Mouse (Mus musculus) layer of hippocampus, adult 9-11 months (tissue): Measurements from ENCODE around the gene Agpat1.

ENCODE experiments used
- DNase-seq: peaks from one replicate; pipeline ENCODE4 v3.0.0; 2022

The Agpat1 gene

GRCm38 (mm10) chr17:34604061-34604508 is at the start of gene Agpat1:
TSS of gene Agpat1 (plus strand) at chr17:34604262.
- peak; percentile 99 for DNase-seq

GRCm38 (mm10) chr17:34555483-34555882 is 48.6 kb upstream of the Agpat1 start:
- peak; percentile 66 for DNase-seq

- DNase-seq = no peak
Measured at GRCm38 (mm10) chr17:34556406-34556805, 47.7 kb upstream of the Agpat1 start.

- no peak for DNase-seq
Measured at GRCm38 (mm10) chr17:34557411-34557810, 46.7 kb upstream of the Agpat1 start.

- DNase-seq = no peak
Measured at GRCm38 (mm10) chr17:34559116-34559515, 44.9 kb upstream of the Agpat1 start.

- no peak for DNase-seq
Measured at GRCm38 (mm10) chr17:34559895-34560294, 44.2 kb upstream of the Agpat1 start.

GRCm38 (mm10) chr17:34560438-34560837 is 43.6 kb upstream of the Agpat1 start:
- DNase-seq = no peak

GRCm38 (mm10) chr17:34561200-34561599 is 42.9 kb upstream of the Agpat1 start:
- no peak for DNase-seq

GRCm38 (mm10) chr17:34562595-34562994 is 41.5 kb upstream of the Agpat1 start:
- no peak for DNase-seq

- no peak for DNase-seq
Measured at GRCm38 (mm10) chr17:34563354-34563753, 40.7 kb upstream of the Agpat1 start.

GRCm38 (mm10) chr17:34564003-34564421 is 40.0 kb upstream of the Agpat1 start, which contains the start of gene Notch4:
TSS of gene Notch4 (plus strand) at chr17:34564268.
- DNase-seq = no peak

GRCm38 (mm10) chr17:34564796-34565195 is 39.3 kb upstream of the Agpat1 start:
- DNase-seq = no peak

GRCm38 (mm10) chr17:34567311-34567710 is 36.8 kb upstream of the Agpat1 start:
- DNase-seq = no peak

- DNase-seq = no peak
Measured at GRCm38 (mm10) chr17:34568421-34568820, 35.6 kb upstream of the Agpat1 start.

- DNase-seq = no peak
Measured at GRCm38 (mm10) chr17:34569919-34570318, 34.1 kb upstream of the Agpat1 start.

GRCm38 (mm10) chr17:34571875-34572274 is 32.2 kb upstream of the Agpat1 start:
- no peak for DNase-seq

- no peak for DNase-seq
Measured at GRCm38 (mm10) chr17:34572361-34572760, 31.7 kb upstream of the Agpat1 start.

- DNase-seq = no peak
Measured at GRCm38 (mm10) chr17:34576577-34576976, 27.5 kb upstream of the Agpat1 start.

GRCm38 (mm10) chr17:34578070-34578469 is 26.0 kb upstream of the Agpat1 start:
- no peak for DNase-seq

- no peak for DNase-seq
Measured at GRCm38 (mm10) chr17:34582528-34582927, 21.5 kb upstream of the Agpat1 start.

GRCm38 (mm10) chr17:34583397-34583796 is 20.7 kb upstream of the Agpat1 start:
- no peak for DNase-seq

GRCm38 (mm10) chr17:34583819-34584218 is 20.2 kb upstream of the Agpat1 start:
- DNase-seq = no peak

GRCm38 (mm10) chr17:34585121-34585520 is 18.9 kb upstream of the Agpat1 start:
- peak; percentile 39 for DNase-seq

GRCm38 (mm10) chr17:34585877-34586771 is 17.9 kb upstream of the Agpat1 start:
- DNase-seq = no peak
